Mouse (Mus musculus) small intestine, adult 2 months (tissue): ENCODE measurements at regions not wholly inside any gene's neighbourhood (a gene's known extent, or its start where the extent isn't known, plus 50 kb on each side); places are given as distances from the start of the nearest gene placed in this dataset.

Experiments
- H3K27ac ChIP-seq: fragments of 200-500 bp; 2 replicates; pipeline ENCODE4 v1.5.1; 2012; ENCODE audit warnings: low read depth, low read length, control low read depth, inconsistent platforms; ENCODE audit not compliant: insufficient read depth
- H3K27me3 ChIP-seq: fragments of 200-500 bp; 2 replicates; pipeline ENCODE4 v1.6.1; 2012; ENCODE audit warnings: mild to moderate bottlenecking, moderate library complexity, low read length, inconsistent platforms; ENCODE audit not compliant: control insufficient read depth, insufficient read depth
- H3K36me3 ChIP-seq: fragments of 200-500 bp; 2 replicates; pipeline ENCODE4 v1.6.1; 2012; ENCODE audit warnings: mild to moderate bottlenecking, low read length, control low read depth, inconsistent platforms; ENCODE audit not compliant: control insufficient read depth, insufficient read depth
- H3K4me1 ChIP-seq: fragments of 200-500 bp; 2 replicates; pipeline ENCODE4 v1.6.1; 2012; ENCODE audit warnings: low read length, inconsistent platforms, mixed read lengths; ENCODE audit not compliant: control insufficient read depth, insufficient read depth, insufficient read length
- H3K4me3 ChIP-seq: fragments of 200-500 bp; 2 replicates; pipeline ENCODE4 v1.5.1; 2012; ENCODE audit warnings: low read depth, mild to moderate bottlenecking, control low read depth, inconsistent platforms, low read length, moderate library complexity
- CTCF ChIP-seq: fragments of 200-500 bp; IDR thresholded peaks from 2 replicates; pipeline ENCODE4 v1.5.1; 2012; ENCODE audit warnings: low read depth, mild to moderate bottlenecking, control low read depth, inconsistent platforms, low read length, moderate library complexity, mixed read lengths; ENCODE audit not compliant: insufficient replicate concordance, insufficient read length; ENCODE audit errors: extremely low read depth
- POLR2A ChIP-seq: fragments of 200-500 bp; IDR thresholded peaks from 2 replicates; pipeline ENCODE4 v1.6.1; 2012; ENCODE audit warnings: low read depth, mild to moderate bottlenecking, control low read depth, inconsistent platforms, low read length, moderate library complexity
- WGBS: fragments of 180-500 bp; shearing (Covaris S2); methylation state at CpG from one replicate; pipeline ENCODE4 v1.1.7; 2018; 5-methylcytosine and 5-hydroxymethylcytosine counted together

GRCm38 (mm10) chr16:24236511-24236910 is 156.8 kb upstream of the Lpp start:
- Histone ChIP-seq H3K27ac (no peak overlapping the region), H3K4me3 (no peak overlapping the region), H3K4me1 (peaks cover 12% of the 10 kb centered on the region; the same call in 1 of the 2 replicates), H3K36me3 (no peaks in the 10 kb centered on the region), H3K27me3 (no peaks in the 10 kb centered on the region)
- TF ChIP-seq CTCF (no peak), POLR2A (no peak)
- WGBS, result 74% methylated on average over 3 of the region's 3 CpGs

GRCm38 (mm10) chr16:24234795-24235194 is 158.5 kb upstream of the Lpp start:
- no peak overlapping the region for H3K27ac ChIP-seq
- H3K4me3 ChIP-seq, result no peak overlapping the region
- no peaks in the 10 kb centered on the region for H3K27me3 ChIP-seq
- H3K4me1 ChIP-seq, result peaks cover 12% of the 10 kb centered on the region; the same call in 1 of the 2 replicates
- TF ChIP-seq POLR2A, result no peak
- no peak for TF ChIP-seq CTCF
- WGBS, result 81% methylated on average over 11 of the region's 11 CpGs
- no peaks in the 10 kb centered on the region for H3K36me3 ChIP-seq

- WGBS, result 89% methylated on average over 6 of the region's 6 CpGs
- Histone ChIP-seq H3K4me1 (peaks cover 7% of the 10 kb centered on the region; the same call in 1 of the 2 replicates), H3K4me3 (no peak overlapping the region), H3K27ac (no peak overlapping the region), H3K36me3 (no peaks in the 10 kb centered on the region), H3K27me3 (no peaks in the 10 kb centered on the region)
- no peak for TF ChIP-seq CTCF
- no peak for TF ChIP-seq POLR2A
Measured at GRCm38 (mm10) chr16:24232001-24232530, 161.2 kb upstream of the Lpp start.

GRCm38 (mm10) chr16:24231506-24231905 is 161.8 kb upstream of the Lpp start:
- H3K4me1 ChIP-seq, result peaks cover 3% of the 10 kb centered on the region; the same call in 1 of the 2 replicates
- no peaks in the 10 kb centered on the region for H3K27me3 ChIP-seq
- H3K36me3 ChIP-seq, result no peaks in the 10 kb centered on the region
- no peak overlapping the region for H3K4me3 ChIP-seq
- 26% methylated on average over 5 of the region's 5 CpGs for WGBS
- TF ChIP-seq POLR2A (no peak), CTCF (no peak)
- no peak overlapping the region for H3K27ac ChIP-seq

GRCm38 (mm10) chr16:24229002-24229607 is 164.2 kb upstream of the Lpp start:
- H3K4me1 ChIP-seq, result peaks cover 3% of the 10 kb centered on the region; the same call in 1 of the 2 replicates
- H3K27me3 ChIP-seq, result no peaks in the 10 kb centered on the region
- no peak overlapping the region for H3K27ac ChIP-seq
- WGBS, result 53% methylated on average over 7 of the region's 7 CpGs
- no peak for TF ChIP-seq CTCF
- TF ChIP-seq POLR2A, result no peak
- no peaks in the 10 kb centered on the region for H3K36me3 ChIP-seq
- no peak overlapping the region for H3K4me3 ChIP-seq

GRCm38 (mm10) chr16:24225897-24226296 is 167.4 kb upstream of the Lpp start:
- H3K4me3 ChIP-seq, result no peak overlapping the region
- peaks cover 7% of the 10 kb centered on the region; the same call in 1 of the 2 replicates for H3K4me1 ChIP-seq
- 80% methylated on average over 4 of the region's 4 CpGs for WGBS
- no peak for TF ChIP-seq CTCF
- TF ChIP-seq POLR2A, result no peak
- H3K36me3 ChIP-seq, result no peaks in the 10 kb centered on the region
- no peaks in the 10 kb centered on the region for H3K27me3 ChIP-seq
- no peak overlapping the region for H3K27ac ChIP-seq

GRCm38 (mm10) chr16:24225090-24225489 is 168.2 kb upstream of the Lpp start:
- WGBS, result 75% methylated on average over 1 of the region's 1 CpGs
- H3K27me3 ChIP-seq, result no peaks in the 10 kb centered on the region
- H3K36me3 ChIP-seq, result no peaks in the 10 kb centered on the region
- H3K4me3 ChIP-seq, result no peak overlapping the region
- H3K27ac ChIP-seq, result no peak overlapping the region
- TF ChIP-seq POLR2A, result no peak
- no peak for TF ChIP-seq CTCF
- peaks cover 7% of the 10 kb centered on the region; the same call in 1 of the 2 replicates for H3K4me1 ChIP-seq

- Histone ChIP-seq H3K36me3 (no peaks in the 10 kb centered on the region), H3K27me3 (no peaks in the 10 kb centered on the region), H3K4me3 (no peak overlapping the region), H3K27ac (no peak overlapping the region), H3K4me1 (peaks cover 4% of the 10 kb centered on the region; the same call in 1 of the 2 replicates)
- TF ChIP-seq CTCF, result no peak
- TF ChIP-seq POLR2A, result no peak
Measured at GRCm38 (mm10) chr16:24223901-24224300, 169.4 kb upstream of the Lpp start.
